Mouse (Mus musculus): ENCODE results near the gene Large1.

GRCm38 (mm10) chr8:73003858-73004257, 349.5 kb downstream of the Large1 start:
- TF ChIP-seq POLR2A (IDR thresholded peaks at IDR 0.05; ENCODE audit: low read depth, low read length), result no peak
- TF ChIP-seq CTCF (IDR thresholded peaks at IDR 0.05; ENCODE audit: borderline replicate concordance, insufficient read depth, low read length), result peak; percentile 75; the same call in 1 of the 2 replicates
